25 mouse cellular contexts compared by ENCODE assay signal in the genomic region with DNA sequence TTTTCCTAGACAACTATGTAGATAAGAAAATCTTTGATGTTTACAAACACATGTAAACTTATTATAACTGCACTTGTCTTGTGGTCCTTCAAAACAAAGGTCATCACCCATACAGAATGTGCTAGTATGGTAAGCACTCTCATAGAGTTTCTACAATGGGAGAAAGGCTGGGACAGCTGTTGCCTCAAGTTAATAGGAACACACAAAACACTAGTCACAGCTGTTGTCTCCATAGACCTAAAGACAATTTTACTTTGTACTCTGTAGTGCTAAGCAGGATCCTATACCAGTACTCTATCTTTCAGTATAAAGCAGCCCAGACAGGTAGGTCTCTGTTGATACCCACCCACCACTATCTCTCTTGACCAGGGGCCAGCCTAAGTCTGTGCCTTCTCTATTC. TPM values are rescaled to one million over a fixed set of nuclear protein-coding genes. Genes with fewer than 3 reads are reported as not detected.
DNase-seq lines count a peak whose midpoint lies in the region; ATAC-seq and TF ChIP-seq lines count a peak whose summit lies in the region.
"Had no signal": no experiment of that assay in that cellular context is flagged by ENCODE, and none has a peak within 500 bp of the region (broad histone marks: within the 10 kb centered on the region; RNA-seq: fewer than 3 reads in every experiment).

No protein-coding gene starts in this region.

- no peak overlapping the region for H3K4me3 ChIP-seq in gastrocnemius, adult 2 months
- no peak overlapping the region for H3K4me3 ChIP-seq in heart, postnatal 0 days (ENCODE audit: low read depth, low read length)
- no peak overlapping the region for H3K4me3 ChIP-seq in heart, embryonic 10.5 days
- H3K4me3 ChIP-seq in limb, embryonic 14.5 days (replicated peaks; ENCODE audit: low read length), result no peak overlapping the region
- H3K4me3 ChIP-seq in stomach, postnatal 0 days (ENCODE audit: low read depth, low read length), result no peak overlapping the region
- H3K4me3 ChIP-seq: embryonic facial prominence, embryonic 13.5 days; forebrain, embryonic 13.5 days; hindbrain, embryonic 12.5 days had no signal

- H3K9me3 ChIP-seq in heart, postnatal 0 days (replicated peaks; ENCODE audit: control insufficient read depth, low read length), result no peaks in the 10 kb centered on the region
- H3K9me3 ChIP-seq in heart, embryonic 10.5 days, result no peaks in the 10 kb centered on the region
- H3K9me3 ChIP-seq in limb, embryonic 14.5 days (ENCODE audit: control insufficient read depth, low read length), result no peaks in the 10 kb centered on the region
- H3K9me3 ChIP-seq in stomach, postnatal 0 days (ENCODE audit: control insufficient read depth, low read length), result no peaks in the 10 kb centered on the region
- H3K9me3 ChIP-seq: embryonic facial prominence, embryonic 13.5 days; forebrain, embryonic 13.5 days; hindbrain, embryonic 12.5 days had no signal

- no peak for ATAC-seq in heart, postnatal 0 days (ENCODE audit: insufficient read depth, low read depth)
- ATAC-seq in limb, embryonic 14.5 days (ENCODE audit: low FRiP score, low read depth), result 0 out of 2 replicates have a peak, but pooled peaks have one; percentile 25
- ATAC-seq in stomach, postnatal 0 days (ENCODE audit: low FRiP score, low TSS enrichment), result no peak
- ATAC-seq: activated CD4-positive, CD25-positive, alpha-beta regulatory T cell, adult 4 months; forebrain, embryonic 13.5 days; forebrain, postnatal 0 days; hindbrain, embryonic 16.5 days; inflammation-experienced regulatory T-cells, adult 6 months had no signal

- 0 out of 2 replicates have a peak, but pooled peaks cover 4% of the 10 kb centered on the region for H3K36me3 ChIP-seq in heart, postnatal 0 days (replicated peaks; ENCODE audit: control insufficient read depth, insufficient read depth, low read length)
- H3K36me3 ChIP-seq in heart, embryonic 10.5 days, result peaks cover 9% of the 10 kb centered on the region; the same call in 1 of the 2 replicates
- H3K36me3 ChIP-seq in limb, embryonic 14.5 days (ENCODE audit: control insufficient read depth, insufficient read depth, low read length), result no peaks in the 10 kb centered on the region
- no peaks in the 10 kb centered on the region for H3K36me3 ChIP-seq in stomach, postnatal 0 days (ENCODE audit: control insufficient read depth, insufficient read depth, low read length)
- H3K36me3 ChIP-seq: embryonic facial prominence, embryonic 13.5 days; hindbrain, embryonic 12.5 days had no signal

- no peak overlapping the region for H3K4me2 ChIP-seq in heart, postnatal 0 days (ENCODE audit: low read depth, low read length)
- no peak overlapping the region for H3K4me2 ChIP-seq in limb, embryonic 14.5 days (replicated peaks; ENCODE audit: low read depth, low read length, severe bottlenecking)
- H3K4me2 ChIP-seq in stomach, postnatal 0 days (replicated peaks; ENCODE audit: low read depth), result no peak overlapping the region
- H3K4me2 ChIP-seq: embryonic facial prominence, embryonic 13.5 days; forebrain, embryonic 13.5 days; hindbrain, embryonic 12.5 days had no signal

- intact Hi-C loops in gastrocnemius, adult 2 months (cut with DNase I), result no loop called here

- no peak for TF ChIP-seq CTCF in gastrocnemius, adult 2 months (IDR thresholded peaks at IDR 0.05)
- no peak for TF ChIP-seq CTCF in heart, postnatal 0 days (IDR thresholded peaks at IDR 0.05; ENCODE audit: low read depth)
- no peak for TF ChIP-seq CTCF in stomach, postnatal 0 days (IDR thresholded peaks at IDR 0.05; ENCODE audit: low read depth)

- DNase-seq in gastrocnemius, adult 2 months, result no peak
- DNase-seq in gastrocnemius, postnatal 25 days, result no peak
- no peak for DNase-seq in heart, postnatal 0 days (ENCODE audit: low spot score)
- DNase-seq in heart, embryonic 10.5 days (ENCODE audit: low spot score), result no peak
- DNase-seq in limb, embryonic 14.5 days (ENCODE audit: low spot score), result no peak
- no peak for DNase-seq in stomach, postnatal 0 days (ENCODE audit: low spot score)
- no peak for DNase-seq in T-cell, adult 2 months (ENCODE audit: low spot score)
- DNase-seq: adrenal gland, postnatal 14 days; cerebellum, adult 11-12 months; cerebellum, adult 9-10 months; cerebellum, postnatal 25 days; forebrain, postnatal 0 days; heart, postnatal 4 days had no signal

- no peak for TF ChIP-seq EP300 in heart, postnatal 0 days (IDR thresholded peaks at IDR 0.05; ENCODE audit: low read depth)
- TF ChIP-seq EP300 in stomach, postnatal 0 days (optimal IDR thresholded peaks at IDR 0.05), result no peak

- no peaks in the 10 kb centered on the region for H3K27me3 ChIP-seq in heart, postnatal 0 days (ENCODE audit: control insufficient read depth, insufficient read depth, low read length)
- no peaks in the 10 kb centered on the region for H3K27me3 ChIP-seq in heart, embryonic 10.5 days (ENCODE audit: insufficient read depth, poor library complexity, severe bottlenecking)
- H3K27me3 ChIP-seq in limb, embryonic 14.5 days (ENCODE audit: control insufficient read depth, insufficient read depth, low read length), result no peaks in the 10 kb centered on the region
- H3K27me3 ChIP-seq in stomach, postnatal 0 days (ENCODE audit: control insufficient read depth, insufficient read depth, low read length), result no peaks in the 10 kb centered on the region
- H3K27me3 ChIP-seq: embryonic facial prominence, embryonic 13.5 days; forebrain, embryonic 13.5 days; hindbrain, embryonic 12.5 days had no signal

- peaks cover 81% of the 10 kb centered on the region for H3K4me1 ChIP-seq in heart, postnatal 0 days (ENCODE audit: control insufficient read depth, insufficient read depth)
- peaks cover 73% of the 10 kb centered on the region for H3K4me1 ChIP-seq in heart, embryonic 10.5 days
- H3K4me1 ChIP-seq in limb, embryonic 14.5 days (ENCODE audit: control insufficient read depth, insufficient read depth, low read length), result peaks cover 27% of the 10 kb centered on the region
- H3K4me1 ChIP-seq in stomach, postnatal 0 days (replicated peaks; ENCODE audit: control insufficient read depth, insufficient read depth), result peaks cover 19% of the 10 kb centered on the region

- TF ChIP-seq POLR2A in limb, embryonic 14.5 days (IDR thresholded peaks at IDR 0.05; ENCODE audit: borderline replicate concordance, extremely low read depth, insufficient read depth, insufficient read length), result no peak

- H3K9ac ChIP-seq in heart, postnatal 0 days (replicated peaks; ENCODE audit: low read depth, low read length), result no peak overlapping the region
- no peak overlapping the region for H3K9ac ChIP-seq in limb, embryonic 14.5 days (ENCODE audit: low read depth, low read length, severe bottlenecking)
- H3K9ac ChIP-seq in stomach, postnatal 0 days (ENCODE audit: low read length), result no peak overlapping the region
- H3K9ac ChIP-seq: embryonic facial prominence, embryonic 13.5 days; forebrain, embryonic 13.5 days; forebrain, postnatal 0 days; hindbrain, embryonic 12.5 days had no signal

- H3K27ac ChIP-seq in gastrocnemius, adult 2 months, result peak overlapping the region; percentile 24; the same call in 1 of the 2 replicates
- peak overlapping the region; percentile 41; the same call in 1 of the 2 replicates for H3K27ac ChIP-seq in heart, postnatal 0 days (ENCODE audit: low read depth)
- no peak overlapping the region for H3K27ac ChIP-seq in heart, embryonic 10.5 days
- no peak overlapping the region for H3K27ac ChIP-seq in limb, embryonic 14.5 days (replicated peaks; ENCODE audit: low read depth, low read length)
- 0 out of 2 replicates have a peak overlapping the region, but pooled peaks have one; percentile 40 for H3K27ac ChIP-seq in stomach, postnatal 0 days (replicated peaks)
- H3K27ac ChIP-seq: forebrain, embryonic 13.5 days; hindbrain, embryonic 12.5 days had no signal

RNA-seq across cellular contexts. Expression of a gene that starts 9.7 kb away (rescaled TPM):
- 10 to 100 TPM; 25.8 to 35.1 TPM for total RNA-seq in gastrocnemius, adult 2 months (2021)
- 10 to 100 TPM; 29.6 to 31.2 TPM for total RNA-seq in gastrocnemius, postnatal 25 days (2021)
- 121 and 156 TPM in 2 replicates for total RNA-seq in heart, postnatal 0 days (2014; rRNA removed; ENCODE audit: low replicate concordance)
- 26.5 and 29.8 TPM in 2 replicates for polyA plus RNA-seq in heart, postnatal 0 days (2015; fragmentation: Nextera tagmentation; extraction: Ambion mirVana)
- polyA plus RNA-seq in heart, embryonic 10.5 days (2016; fragmentation: Nextera tagmentation; extraction: Ambion mirVana), result 65.2 and 91.5 TPM in 2 replicates
- 85.0 and 92.1 TPM in 2 replicates for polyA plus RNA-seq in limb, embryonic 14.5 days (2012; rRNA removed)
- polyA plus RNA-seq in limb, embryonic 14.5 days (2014; fragmentation: Nextera tagmentation; extraction: Ambion mirVana), result 46.0 and 47.7 TPM in 2 replicates
- 34.5 and 38.8 TPM in 2 replicates for polyA plus RNA-seq in stomach, postnatal 0 days (2015; fragmentation: Nextera tagmentation; extraction: Ambion mirVana)

RNA-seq across cellular contexts. Expression of a gene that starts 18.0 kb away (rescaled TPM):
- total RNA-seq in gastrocnemius, adult 2 months (2021), result not detected
- not detected for total RNA-seq in gastrocnemius, postnatal 25 days (2021)
- not detected in 2 replicates for total RNA-seq in heart, postnatal 0 days (2014; rRNA removed; ENCODE audit: low replicate concordance)
- 0.05 and 0.08 TPM in 2 replicates for polyA plus RNA-seq in heart, postnatal 0 days (2015; fragmentation: Nextera tagmentation; extraction: Ambion mirVana)
- polyA plus RNA-seq in heart, embryonic 10.5 days (2016; fragmentation: Nextera tagmentation; extraction: Ambion mirVana), result 0.21 and 0.29 TPM in 2 replicates
- 0.01 TPM in 1 of 2 replicates, not detected in the other for polyA plus RNA-seq in limb, embryonic 14.5 days (2012; rRNA removed)
- 0.14 and 0.15 TPM in 2 replicates for polyA plus RNA-seq in limb, embryonic 14.5 days (2014; fragmentation: Nextera tagmentation; extraction: Ambion mirVana)
- polyA plus RNA-seq in stomach, postnatal 0 days (2015; fragmentation: Nextera tagmentation; extraction: Ambion mirVana), result 0.07 and 0.11 TPM in 2 replicates
- total RNA-seq: adrenal gland, postnatal 14 days; gastrocnemius, adult 8-10 months; heart, adult 8-10 months had no signal
- polyA plus RNA-seq: cortical plate, adult 2 months had no signal

RNA-seq across cellular contexts. Expression of a gene that starts 29.7 kb away (rescaled TPM):
- total RNA-seq in gastrocnemius, adult 2 months (2021), result 10 to 100 TPM; 10.7 to 16.4 TPM
- 10 to 100 TPM in 1 of 2 experiments, 1 to 10 TPM in 1; 9.7 to 11.9 TPM for total RNA-seq in gastrocnemius, postnatal 25 days (2021)
- total RNA-seq in heart, postnatal 0 days (2014; rRNA removed; ENCODE audit: low replicate concordance), result 240 and 350 TPM in 2 replicates
- polyA plus RNA-seq in heart, postnatal 0 days (2015; fragmentation: Nextera tagmentation; extraction: Ambion mirVana), result 137 and 149 TPM in 2 replicates
- polyA plus RNA-seq in heart, embryonic 10.5 days (2016; fragmentation: Nextera tagmentation; extraction: Ambion mirVana), result 347 and 370 TPM in 2 replicates
- polyA plus RNA-seq in limb, embryonic 14.5 days (2012; rRNA removed), result 224 and 297 TPM in 2 replicates
- 274 and 276 TPM in 2 replicates for polyA plus RNA-seq in limb, embryonic 14.5 days (2014; fragmentation: Nextera tagmentation; extraction: Ambion mirVana)
- polyA plus RNA-seq in stomach, postnatal 0 days (2015; fragmentation: Nextera tagmentation; extraction: Ambion mirVana), result 111 and 123 TPM in 2 replicates

RNA-seq across cellular contexts. Expression of a gene that starts 37.0 kb away (rescaled TPM):
- 1 to 10 TPM; 1.1 to 1.9 TPM for total RNA-seq in gastrocnemius, adult 2 months (2021)
- 1 to 10 TPM in 1 of 2 experiments, under 1 TPM in 1; 0.94 to 3.4 TPM for total RNA-seq in gastrocnemius, postnatal 25 days (2021)
- total RNA-seq in heart, postnatal 0 days (2014; rRNA removed; ENCODE audit: low replicate concordance), result not detected in 2 replicates
- polyA plus RNA-seq in heart, postnatal 0 days (2015; fragmentation: Nextera tagmentation; extraction: Ambion mirVana), result not detected in 2 replicates
- not detected in 2 replicates for polyA plus RNA-seq in heart, embryonic 10.5 days (2016; fragmentation: Nextera tagmentation; extraction: Ambion mirVana)
- polyA plus RNA-seq in limb, embryonic 14.5 days (2012; rRNA removed), result not detected in 2 replicates
- polyA plus RNA-seq in limb, embryonic 14.5 days (2014; fragmentation: Nextera tagmentation; extraction: Ambion mirVana), result not detected in 2 replicates
- not detected in 2 replicates for polyA plus RNA-seq in stomach, postnatal 0 days (2015; fragmentation: Nextera tagmentation; extraction: Ambion mirVana)
- total RNA-seq: adrenal gland, adult 18-20 months; adrenal gland, postnatal 14 days; forebrain, postnatal 0 days had no signal
- polyA plus RNA-seq: activated CD4-positive, CD25-positive, alpha-beta regulatory T cell, adult 4 months; C2C12; cortical plate, adult 2 months; embryonic facial prominence, embryonic 13.5 days; forebrain, embryonic 13.5 days; forebrain, postnatal 0 days; heart, embryonic 16.5 days; hindbrain, embryonic 12.5 days; hindbrain, embryonic 16.5 days; inflammation-experienced regulatory T-cells, adult 6 months had no signal

RNA-seq across cellular contexts. Expression of a gene that starts 37.4 kb away (rescaled TPM):
- 1 to 10 TPM; 6.8 to 7.9 TPM for total RNA-seq in gastrocnemius, adult 2 months (2021)
- 1 to 10 TPM; 6.7 to 7.6 TPM for total RNA-seq in gastrocnemius, postnatal 25 days (2021)
- total RNA-seq in heart, postnatal 0 days (2014; rRNA removed; ENCODE audit: low replicate concordance), result 8.1 and 41.5 TPM in 2 replicates
- 15.9 and 17.0 TPM in 2 replicates for polyA plus RNA-seq in heart, postnatal 0 days (2015; fragmentation: Nextera tagmentation; extraction: Ambion mirVana)
- 30.8 and 39.9 TPM in 2 replicates for polyA plus RNA-seq in heart, embryonic 10.5 days (2016; fragmentation: Nextera tagmentation; extraction: Ambion mirVana)
- polyA plus RNA-seq in limb, embryonic 14.5 days (2012; rRNA removed), result 20.4 and 20.7 TPM in 2 replicates
- 33.6 and 33.7 TPM in 2 replicates for polyA plus RNA-seq in limb, embryonic 14.5 days (2014; fragmentation: Nextera tagmentation; extraction: Ambion mirVana)
- polyA plus RNA-seq in stomach, postnatal 0 days (2015; fragmentation: Nextera tagmentation; extraction: Ambion mirVana), result 18.1 and 18.2 TPM in 2 replicates

Comparison
In these comparisons a context has a peak if more than half of its experiments do, and no peak if none do; other contexts are left out.
1. H3K27ac ChIP-seq: peak in gastrocnemius, adult 2 months (single experiment), heart, postnatal 0 days (single experiment) and stomach, postnatal 0 days (single experiment); none in heart, embryonic 10.5 days (single experiment) and limb, embryonic 14.5 days (single experiment).